Mouse (Mus musculus): ENCODE measurements around the gene Tk1.
"Not testable (repeated sequence)": the region's sequence is repeated elsewhere in the genome, so short reads cannot be mapped to it uniquely, and the experiment has no call there.

Tk1 gene

DNA sequence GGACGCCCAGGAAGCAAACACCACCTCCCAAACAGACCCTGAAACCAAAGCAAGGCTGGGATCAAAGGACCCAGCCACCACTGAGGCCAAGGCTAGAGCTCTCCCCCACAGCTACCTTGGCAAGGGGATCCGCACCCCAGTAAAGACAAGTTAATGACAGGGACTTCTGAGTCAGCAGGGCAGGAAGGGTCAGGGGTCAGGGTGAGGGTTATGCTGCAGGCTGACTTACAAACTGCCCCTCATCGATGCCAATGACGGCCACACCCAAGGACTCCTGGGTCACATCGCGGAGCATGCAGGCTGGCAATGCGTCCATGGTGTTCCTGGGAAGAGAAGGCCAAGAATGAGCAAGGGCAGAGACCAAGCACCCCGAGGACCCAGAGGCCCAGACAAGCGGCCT, 4.0 kb downstream of the Tk1 start:
- no peak for DNase-seq (ENCODE audit: low spot score)

DNA sequence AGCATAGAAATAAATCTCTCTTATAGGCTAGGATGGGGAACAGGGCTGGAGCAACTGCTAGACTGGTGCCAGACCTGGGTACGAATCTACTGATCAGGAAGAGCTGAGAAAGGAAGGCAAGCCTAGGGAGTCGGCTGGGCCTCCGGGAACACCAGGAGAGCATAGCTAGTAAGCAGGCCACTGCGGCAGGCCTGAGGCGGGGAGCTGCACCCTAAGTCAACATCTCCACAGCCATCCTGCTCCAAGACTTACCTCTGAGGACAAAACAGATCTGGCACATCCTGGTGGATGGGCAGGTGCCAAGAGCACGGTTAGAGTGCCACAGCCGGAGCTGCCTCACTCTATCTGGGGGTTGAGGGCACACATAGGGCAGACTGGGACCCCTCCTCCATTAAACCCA, 5.7 kb downstream of the Tk1 start:
- no peak for DNase-seq (ENCODE audit: low spot score)

DNA sequence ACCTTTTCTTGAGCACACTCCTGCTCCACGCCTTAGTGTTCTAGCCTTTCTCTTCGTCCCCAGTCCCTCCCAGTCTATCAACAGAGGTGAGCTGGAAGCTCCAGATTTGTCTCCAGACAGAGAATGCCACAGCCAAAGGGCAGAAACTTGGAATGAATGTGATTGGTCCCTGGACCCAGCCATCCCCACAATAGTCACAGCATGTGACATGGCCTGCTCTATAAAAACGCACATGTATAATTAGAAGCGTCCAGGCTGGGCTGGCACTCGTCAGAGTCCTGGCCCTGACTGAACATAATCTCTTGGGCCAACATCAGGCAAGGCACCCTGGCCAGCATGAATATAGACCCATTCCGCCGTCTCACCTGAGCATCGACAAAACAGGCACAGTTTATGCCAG, 6.8 kb downstream of the Tk1 start:
- DNase-seq (ENCODE audit: low spot score): no peak

DNA sequence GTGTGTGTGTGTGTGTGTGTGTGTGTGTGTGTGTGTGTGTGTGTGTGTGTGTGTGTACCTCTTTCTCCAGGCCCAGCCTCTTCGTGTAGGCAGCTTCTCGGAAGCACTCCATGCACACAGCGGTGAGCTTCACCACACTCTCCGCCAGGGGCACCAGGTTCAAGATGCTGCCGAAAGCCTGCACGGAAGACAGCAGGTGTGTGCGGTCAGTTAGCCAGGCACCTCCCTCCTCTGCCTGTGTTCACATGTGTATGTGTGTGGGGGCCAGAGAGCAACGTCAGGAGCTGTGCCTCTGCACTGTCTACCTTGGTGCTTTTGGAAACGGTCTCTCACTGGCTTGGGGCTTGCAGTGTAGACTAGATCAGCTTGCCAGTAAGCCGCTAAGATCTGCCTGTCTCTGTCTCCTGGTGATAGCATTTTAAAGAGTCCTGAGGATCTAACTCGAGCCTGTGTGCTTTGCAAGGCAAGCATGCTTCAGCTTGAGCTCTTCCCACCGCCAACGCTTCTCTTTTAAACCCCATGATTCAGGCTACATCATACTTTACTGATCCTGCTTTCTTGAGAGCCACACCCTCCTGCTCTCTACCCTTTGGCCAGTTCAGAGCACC, 9.4 kb downstream of the Tk1 start:
- no peak for DNase-seq (ENCODE audit: low spot score)

DNA sequence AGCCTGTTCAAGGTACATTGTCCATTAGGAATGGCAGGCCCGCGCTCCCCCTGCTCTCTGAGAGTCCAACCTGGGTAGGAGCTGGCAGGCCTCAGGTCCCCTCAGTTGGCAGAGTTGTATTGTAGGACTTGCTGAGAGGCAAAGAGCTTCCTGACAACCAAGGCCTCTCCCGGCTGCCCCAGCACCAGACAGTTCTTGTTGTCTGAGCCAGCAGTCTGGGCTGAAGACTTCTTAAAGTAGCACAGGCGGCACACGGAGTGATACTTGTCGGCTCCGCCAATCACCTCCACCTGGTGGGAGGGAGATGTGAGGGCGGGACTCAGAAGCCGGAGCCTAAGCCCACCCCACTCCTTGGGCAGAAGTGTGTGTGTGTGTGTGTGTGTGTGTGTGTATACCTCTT, 10.0 kb downstream of the Tk1 start:
- not testable (repeated sequence) for DNase-seq (ENCODE audit: low spot score)

DNA sequence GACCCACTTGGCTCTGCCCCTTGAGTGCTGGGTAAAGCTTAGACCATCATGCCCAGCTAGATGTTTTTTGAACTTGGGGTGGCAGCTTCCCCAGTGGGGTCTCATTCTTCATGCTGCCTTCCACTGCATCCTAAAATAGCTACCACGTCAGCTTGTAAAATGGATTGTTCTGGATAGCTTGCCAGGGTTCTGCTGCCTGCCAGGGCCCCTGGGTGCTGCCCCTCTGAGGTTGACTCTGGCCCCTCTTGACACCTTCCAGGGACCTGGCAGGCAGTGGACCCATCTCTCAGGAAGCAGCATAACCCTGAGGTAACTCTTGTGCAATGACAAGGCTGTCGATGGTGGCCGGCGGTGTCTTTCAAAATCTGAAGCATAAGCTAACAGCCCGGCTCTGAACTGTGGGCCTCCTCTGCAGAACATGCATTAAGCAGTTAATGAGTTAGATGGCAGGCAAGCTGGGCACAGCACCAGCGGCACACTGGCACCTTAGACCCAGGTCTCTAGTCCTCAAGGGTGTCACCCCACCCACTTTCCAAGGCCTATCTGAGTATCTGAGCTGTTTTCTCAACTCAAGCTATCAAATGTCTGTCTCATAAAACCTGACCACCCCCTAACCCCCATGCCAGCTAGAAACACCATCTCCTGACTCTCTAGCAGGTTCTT, 11.1 kb downstream of the Tk1 start:
- DNase-seq (ENCODE audit: low spot score): no peak

DNA sequence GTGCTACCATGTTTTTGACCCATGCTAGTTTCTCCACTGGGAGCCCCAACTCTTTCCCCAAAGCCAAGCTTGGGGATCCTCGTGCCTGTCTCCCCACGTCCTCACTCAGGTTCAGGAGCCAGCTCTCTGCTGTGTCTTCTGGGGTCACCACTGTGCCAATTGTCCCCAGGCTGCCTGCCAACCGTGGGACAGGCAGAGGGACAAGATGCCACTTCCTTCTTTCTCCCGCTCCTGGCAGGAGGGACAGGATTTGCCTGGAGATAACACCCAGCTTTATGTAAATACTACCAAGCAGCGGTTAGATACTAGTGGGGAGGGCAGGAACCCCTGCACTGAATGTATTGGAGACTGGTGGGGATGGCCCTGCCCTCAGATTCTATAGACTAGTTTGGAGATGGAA, 12.0 kb downstream of the Tk1 start:
- DNase-seq (ENCODE audit: low spot score): no peak

DNA sequence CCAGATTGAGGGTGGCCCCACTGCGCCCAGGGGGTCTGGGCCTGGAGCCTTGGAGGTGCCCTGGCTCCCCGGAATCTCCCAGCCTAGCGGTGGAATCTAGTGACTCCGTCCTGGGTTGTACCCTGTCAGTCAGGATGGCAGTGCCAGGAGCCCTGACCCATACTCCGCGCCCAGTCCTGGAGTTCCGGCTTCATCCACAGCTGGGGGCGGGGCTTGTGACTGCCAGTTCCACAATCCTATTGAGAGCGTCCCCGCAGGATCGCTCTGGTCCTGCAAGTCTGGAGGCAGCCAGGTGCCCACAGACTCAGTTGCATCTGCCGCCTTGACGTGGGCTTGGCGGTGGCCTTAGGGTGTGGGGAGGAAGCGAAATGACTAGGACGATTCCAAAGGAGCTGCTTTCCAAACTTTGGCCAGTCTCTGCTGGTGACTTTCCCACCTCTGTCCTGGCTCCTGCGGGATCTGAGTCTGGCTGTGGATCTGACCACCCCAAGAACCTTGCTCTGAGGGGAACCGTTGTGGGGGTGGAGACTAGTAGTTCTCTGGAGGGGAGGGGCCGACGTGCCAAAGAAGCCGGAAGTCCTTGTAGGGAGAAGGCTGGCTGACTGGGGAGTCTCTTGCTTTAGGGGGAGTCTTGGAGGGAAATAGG, 15.4 kb downstream of the Tk1 start:
- DNase-seq (ENCODE audit: low spot score): peak; percentile 75

DNA sequence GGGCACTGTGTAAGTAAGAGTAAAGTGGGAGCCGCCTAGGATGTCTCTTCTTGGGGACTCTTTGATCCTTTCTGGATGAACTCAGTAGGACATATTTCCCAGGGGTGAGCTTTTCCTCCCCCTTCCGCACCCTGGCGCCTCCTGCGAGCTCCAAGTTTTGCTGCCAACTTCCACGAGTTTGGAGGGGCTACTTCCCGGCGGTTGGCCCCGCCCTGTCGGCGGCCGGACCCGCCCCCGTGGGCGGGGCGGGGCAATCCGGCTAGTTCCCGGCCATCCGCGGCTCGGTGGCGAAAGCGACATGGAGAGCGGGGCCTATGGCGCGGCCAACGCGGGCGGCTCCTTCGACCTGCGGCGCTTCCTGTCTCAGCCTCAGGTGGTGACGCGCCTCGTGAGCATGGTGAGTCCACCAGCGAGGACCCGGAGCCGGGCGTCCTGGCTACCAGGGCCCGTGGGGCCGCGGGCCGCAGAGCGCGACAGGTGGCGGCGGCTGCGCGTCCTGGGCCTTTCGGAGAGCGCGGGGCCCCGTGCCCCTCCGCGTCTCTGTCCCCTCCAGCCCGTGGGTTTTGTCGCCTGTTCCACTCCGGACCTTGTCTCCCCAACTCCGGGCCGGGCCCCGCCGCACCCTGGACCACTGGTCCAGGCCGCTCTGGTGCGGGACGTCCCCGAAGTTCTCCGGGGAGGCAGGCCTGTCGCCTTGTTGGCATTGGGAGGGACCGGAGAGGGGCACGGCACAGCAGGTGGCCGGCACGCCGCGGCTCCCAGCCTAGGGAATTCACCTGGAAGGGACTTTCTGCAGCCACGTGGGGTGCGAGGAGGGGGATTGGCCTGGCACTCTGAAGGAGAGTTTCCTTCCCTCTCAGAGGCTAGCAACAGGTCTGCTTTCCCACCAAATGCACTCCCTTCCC, 16.2 kb downstream of the Tk1 start, which contains the start of the genes Gm20708 and Syngr2:
Gene Gm20708 (plus strand): TSS at position 262 of the 905 bp plus-strand sequence.
Gene Syngr2 (plus strand): TSS at position 262 of the 905 bp plus-strand sequence.
- peak; percentile 78 for DNase-seq (ENCODE audit: low spot score)

DNA sequence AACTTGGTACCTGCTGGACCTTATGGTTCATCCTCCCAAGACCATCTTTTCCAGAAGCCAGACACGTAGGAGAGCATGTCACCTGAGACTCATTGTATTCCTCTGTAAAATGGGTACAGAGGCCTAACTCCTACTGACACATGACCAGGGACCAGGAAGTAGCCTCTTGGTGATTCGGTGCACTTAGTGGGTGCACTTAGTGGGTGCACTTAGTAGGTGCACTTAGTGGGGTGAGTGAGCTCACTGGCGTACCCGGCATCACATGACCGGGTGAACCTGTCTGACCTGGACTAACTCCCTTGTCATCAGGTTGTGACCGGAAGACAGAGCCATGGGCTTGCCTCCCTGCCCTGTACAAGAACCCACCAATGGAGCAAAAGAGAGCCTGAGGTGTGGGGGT, 19.1 kb downstream of the Tk1 start:
- DNase-seq (ENCODE audit: low spot score): no peak

DNA sequence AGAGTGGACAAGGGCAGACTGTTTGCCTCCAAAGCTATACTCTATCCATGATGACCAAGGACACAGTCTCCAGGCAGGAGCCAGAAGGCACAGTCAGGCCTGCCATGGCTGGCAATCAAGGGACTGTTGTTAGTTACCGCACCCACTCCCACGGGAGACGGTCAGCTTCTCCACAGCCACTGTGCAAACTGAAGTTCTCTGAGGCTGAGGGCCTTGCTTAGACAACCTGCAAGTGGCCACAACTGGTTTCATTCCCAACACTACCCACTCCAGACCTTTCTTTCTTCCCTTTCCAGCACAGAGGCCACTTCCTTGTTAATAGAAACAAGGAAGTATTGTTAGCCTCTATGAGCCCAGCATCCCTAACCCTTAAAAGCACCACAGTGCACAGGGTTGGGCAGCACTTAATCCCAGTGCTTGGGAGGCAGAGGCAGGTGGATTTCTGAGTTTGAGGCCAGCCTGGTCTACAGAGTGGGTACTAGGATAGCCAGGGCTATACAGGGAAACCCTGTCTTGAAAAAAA, 22.7 kb downstream of the Tk1 start:
- no peak for DNase-seq (ENCODE audit: low spot score)

DNA sequence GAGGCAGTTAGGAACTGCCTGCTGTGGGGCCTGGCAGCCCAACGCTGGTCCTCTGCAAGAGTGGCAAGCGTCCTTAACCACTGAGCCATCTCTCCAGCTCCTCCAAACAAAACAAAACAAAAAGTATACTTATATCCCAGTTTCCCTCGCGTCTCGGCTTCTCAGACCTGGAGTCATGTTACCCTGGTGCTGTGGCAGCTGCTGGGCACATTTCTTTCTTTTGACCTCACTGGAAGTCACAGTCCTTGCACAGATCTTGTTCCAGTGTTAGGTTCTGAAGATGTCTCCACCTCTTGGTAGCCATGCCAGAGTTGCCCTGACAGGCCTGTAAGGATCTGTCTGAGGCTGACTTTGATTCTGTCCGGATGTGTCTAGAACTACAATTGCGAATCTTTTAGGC, 24.2 kb downstream of the Tk1 start:
- no peak for DNase-seq (ENCODE audit: low spot score)

DNA sequence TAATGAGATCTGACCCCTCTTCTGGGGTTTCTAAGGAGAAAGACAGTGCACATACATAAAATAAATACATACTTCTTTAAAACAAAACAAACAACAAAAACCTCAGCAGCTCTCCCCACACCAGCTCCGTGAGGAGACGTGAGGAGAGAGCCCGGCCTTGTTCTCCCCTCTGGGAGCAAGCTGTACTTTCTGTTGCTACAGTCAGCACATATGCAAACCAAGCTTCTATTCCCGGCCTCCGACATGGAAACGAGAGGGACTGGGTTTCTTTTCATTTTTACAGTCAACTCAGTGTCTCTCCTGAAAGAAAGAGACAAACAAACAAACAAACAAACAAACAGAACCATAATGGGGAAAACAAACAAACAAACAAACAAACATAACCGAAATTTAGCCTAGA, 25.9 kb downstream of the Tk1 start:
- no peak for DNase-seq (ENCODE audit: low spot score)

DNA sequence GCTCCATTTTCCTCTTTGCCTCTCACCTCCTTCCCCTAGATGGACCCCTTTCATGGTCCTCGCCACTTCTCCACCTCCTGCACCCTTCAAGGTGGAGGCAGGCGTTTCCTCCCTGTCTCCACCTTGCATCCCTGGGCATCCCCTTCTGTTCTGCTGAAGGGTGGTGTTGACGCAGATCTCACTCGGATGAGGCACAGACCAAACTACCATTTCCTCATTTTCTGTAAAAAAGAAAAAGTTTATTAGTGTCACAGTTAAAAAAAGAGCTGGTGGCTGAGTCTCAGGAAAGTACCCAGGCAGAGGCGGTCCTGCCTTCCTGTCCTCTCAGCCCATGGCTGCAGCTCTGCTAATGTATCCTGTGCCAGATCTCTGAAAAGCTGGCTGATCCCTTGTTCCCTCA, 26.7 kb downstream of the Tk1 start:
- no peak for DNase-seq (ENCODE audit: low spot score)

DNA sequence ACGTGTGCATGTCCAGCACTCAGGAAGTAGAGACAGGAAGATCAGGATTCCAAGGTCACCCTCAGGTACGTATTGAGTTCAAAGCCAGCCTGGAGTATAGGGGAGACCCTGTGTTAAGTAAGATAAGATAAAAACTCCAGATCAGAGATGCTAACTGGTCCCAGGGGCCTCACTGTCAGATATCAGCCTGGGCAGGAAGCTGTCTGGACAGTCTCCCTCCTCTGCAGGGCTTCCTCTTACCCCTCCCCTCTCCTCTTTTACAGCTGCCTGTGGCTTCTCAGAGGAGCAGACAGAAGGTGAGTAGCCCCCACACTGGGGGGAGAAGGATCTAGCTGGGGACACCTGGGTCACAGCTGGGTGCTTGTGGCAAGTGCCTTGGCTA, 27.7 kb downstream of the Tk1 start:
- DNase-seq (ENCODE audit: low spot score): peak; percentile 32

DNA sequence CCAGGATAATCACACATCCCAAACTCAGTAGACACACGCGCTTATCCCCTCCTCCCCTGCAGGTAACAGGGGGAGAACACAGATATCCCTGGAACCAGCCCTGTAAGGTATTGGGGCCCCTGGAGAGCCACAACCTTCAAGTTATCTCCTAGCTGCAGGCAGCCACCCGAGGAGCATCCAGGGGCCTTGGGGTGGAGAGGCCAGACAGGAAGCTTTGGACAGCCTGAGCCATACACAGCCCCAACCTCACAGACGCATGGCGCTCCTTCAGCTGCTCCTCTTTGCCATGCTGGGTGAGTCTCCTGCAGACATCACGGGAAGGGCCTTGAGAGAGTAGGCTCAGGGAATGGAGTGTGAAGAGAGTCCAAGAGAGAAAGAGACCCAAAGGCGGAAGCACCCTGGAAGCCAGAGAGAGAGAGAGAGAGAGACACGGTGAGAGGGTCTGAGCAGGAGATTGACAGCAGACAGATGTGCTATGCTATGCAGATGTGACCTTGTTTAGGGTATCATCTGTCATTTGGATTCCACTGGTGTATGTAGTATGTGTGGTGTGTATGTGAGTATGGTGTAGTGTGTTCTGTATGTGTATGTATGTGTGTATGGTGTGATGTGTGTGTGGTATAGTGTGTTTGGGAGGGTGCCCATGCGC, 28.3 kb downstream of the Tk1 start, which contains the start of gene 6030468B19Rik:
Gene 6030468B19Rik (plus strand): TSS at position 150 of the 649 bp plus-strand sequence.
- peak; percentile 60 for DNase-seq (ENCODE audit: low spot score)

DNA sequence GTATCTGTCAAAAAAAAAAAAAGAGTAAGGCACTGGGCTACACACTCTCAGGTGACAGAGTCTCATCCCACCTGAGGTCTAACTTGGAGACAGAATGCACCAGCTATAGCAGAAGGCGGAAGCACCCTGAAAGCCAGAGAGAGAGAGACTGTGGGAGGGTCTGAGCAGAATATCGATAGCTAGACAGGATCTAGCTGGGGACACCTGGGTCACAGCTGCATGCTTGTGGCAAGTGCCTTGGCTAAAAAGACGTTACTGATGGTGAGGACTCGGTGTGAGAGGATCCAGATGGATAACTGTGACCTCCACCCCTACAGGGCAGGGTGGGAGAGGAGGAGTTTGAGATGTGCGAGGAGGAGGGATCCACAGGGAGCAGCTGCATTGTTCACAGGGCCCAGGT, 28.9 kb downstream of the Tk1 start:
- DNase-seq (ENCODE audit: low spot score): no peak

DNA sequence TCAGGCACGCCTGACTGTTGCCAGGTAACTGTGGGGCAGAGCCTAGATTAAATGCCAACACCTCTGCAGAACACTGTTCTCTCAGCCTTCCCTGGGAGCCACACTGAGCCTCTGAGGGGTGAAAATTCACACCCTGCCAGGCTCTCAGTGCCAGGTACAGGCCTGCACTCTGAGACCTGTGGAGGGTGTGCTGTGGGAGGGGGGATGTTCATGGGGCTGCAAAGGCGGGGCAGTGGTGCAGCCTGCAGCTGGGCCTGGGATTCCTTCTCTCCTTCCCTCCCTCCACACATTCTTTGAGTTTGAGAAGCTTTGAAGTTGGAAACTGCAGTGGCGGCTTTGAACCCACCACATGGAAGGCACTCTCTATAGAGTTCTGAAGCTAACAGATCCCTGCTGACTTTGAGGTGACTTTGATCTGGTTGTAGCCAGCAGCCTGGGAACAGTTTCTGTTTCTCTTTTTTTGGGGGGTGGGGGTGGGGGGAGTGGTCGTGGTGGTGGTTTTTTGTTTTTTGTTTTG, 31.8 kb downstream of the Tk1 start:
- DNase-seq (ENCODE audit: low spot score): no peak

DNA sequence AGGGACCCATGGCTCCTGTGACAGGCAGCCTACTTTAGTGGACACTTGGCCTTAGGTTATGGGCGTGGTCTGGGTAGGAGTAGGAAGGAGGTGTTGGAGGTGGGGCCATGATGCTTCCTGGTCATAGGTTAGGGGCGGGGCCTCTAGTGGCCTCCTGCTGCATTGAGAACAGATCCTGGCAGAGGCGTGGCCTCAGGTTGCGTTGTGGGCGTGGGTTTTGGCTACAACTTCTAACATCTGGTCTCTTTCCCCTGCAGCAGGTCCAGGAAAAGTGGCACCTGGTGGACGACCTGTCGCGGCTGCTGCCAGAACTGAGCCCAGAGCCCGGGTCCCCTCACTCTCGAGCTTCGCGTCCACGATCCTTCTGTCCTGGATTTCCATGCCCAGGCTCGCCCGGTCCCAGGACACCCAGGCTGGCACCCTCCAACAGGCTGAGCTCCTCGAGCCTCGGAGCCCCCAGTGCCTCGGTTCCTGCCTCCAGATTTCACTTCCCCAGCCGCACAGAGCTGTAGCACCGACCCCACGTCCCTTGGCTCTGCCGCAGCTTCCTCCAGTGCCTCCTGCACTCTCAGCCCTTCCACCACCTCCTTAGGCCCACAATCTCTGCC, 33.5 kb downstream of the Tk1 start:
- DNase-seq (ENCODE audit: low spot score): peak; percentile 75

DNA sequence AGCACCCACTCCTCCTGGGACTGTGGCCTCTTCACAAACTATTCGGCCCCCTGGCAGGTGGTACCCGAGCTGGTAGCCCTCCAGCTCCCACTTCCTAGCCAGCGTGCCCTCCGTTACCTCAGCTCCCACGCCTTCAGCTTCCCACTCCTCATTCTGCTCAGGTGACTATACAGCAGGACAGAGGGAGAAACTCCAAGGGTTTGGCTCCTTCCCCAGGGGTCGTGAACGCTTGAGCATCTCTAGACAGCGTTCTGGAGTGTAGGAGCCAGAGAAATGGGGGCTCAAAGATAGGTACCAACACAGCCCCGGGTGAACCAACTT, 34.5 kb downstream of the Tk1 start:
- DNase-seq (ENCODE audit: low spot score): no peak
